Mouse (Mus musculus) kidney, postnatal 10 days (tissue): ENCODE results near the gene Grifin.

ENCODE experiments used
- DNase-seq: peaks from one replicate; pipeline ENCODE4 v3.0.0; 2021; ENCODE audit warnings: mixed read lengths

Grifin gene

DNA sequence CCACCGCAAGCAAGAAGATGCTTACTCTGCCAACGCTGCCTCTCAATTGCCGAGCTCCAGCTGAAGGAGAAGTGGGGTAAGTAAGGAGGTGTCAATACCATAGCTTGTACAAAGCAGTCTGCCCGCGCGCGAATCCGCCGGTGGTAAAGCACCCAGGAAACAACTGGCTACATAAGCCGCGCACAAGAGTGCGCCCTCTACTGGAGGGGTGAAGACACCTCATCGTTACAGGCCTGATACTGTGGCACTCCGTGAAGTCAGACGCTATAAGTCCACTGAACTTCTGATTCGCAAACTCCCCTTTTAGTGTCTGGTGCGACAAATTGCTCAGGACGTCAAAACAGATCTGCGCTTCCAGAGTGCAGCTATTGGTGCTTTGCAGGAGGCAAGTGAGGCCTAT, 18.5 kb downstream of the Grifin start:
- no peak for DNase-seq

DNA sequence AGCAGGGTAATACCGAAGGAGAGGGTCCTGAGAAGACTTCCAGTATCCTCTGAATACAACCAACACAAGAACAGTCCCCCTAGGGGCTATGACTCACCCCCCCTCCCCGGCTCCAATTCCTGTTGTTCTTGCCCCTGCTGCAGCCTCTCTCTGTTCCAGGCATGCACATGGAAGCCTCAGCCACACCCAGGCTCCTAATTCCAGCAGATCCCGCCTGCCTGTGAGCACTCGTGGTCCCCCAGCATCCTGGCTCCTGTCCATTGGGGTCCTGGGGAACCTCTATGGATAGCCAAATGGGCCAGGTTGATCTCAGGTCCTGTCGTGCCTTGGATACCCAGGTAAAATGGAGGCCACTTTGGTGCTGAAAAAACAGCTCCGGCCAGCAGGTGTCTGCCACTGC, 19.2 kb downstream of the Grifin start:
- DNase-seq = no peak

DNA sequence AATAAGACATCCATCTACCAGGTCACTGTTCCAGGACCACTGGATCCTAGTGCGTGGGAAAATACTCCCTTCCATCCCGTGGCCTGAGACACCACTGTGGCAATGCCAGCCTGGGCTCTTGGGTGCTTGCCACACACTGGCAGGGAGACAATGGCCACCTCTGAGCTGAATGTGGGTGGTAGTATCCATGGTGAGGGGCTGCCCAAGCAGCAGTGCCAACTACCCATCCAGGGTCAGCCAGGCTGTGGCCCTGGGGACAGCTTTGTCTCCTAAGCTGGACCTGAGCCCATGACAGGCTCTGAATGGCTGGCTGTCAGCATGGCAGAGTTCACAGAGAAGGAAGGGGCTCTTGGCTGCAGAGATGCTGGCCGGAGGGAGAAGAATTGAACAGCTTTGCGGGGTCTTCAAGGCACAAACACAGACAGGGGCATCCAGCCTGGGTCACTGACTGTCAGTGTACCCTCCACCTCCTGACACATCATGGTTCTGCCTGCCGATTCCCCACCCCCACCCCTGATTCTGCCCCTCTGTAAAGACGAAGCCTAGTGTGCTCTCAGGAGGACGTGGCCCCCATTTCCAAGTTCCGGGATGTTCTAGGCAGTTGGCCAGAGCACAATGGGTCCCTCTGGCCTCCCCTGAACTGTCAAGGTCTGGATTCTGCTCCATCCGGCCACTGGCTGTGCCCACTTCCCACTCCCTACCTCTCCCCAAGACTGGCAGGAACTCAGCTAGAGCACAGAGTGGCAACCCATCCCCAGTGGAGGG, 21.9 kb downstream of the Grifin start:
- DNase-seq = no peak

DNA sequence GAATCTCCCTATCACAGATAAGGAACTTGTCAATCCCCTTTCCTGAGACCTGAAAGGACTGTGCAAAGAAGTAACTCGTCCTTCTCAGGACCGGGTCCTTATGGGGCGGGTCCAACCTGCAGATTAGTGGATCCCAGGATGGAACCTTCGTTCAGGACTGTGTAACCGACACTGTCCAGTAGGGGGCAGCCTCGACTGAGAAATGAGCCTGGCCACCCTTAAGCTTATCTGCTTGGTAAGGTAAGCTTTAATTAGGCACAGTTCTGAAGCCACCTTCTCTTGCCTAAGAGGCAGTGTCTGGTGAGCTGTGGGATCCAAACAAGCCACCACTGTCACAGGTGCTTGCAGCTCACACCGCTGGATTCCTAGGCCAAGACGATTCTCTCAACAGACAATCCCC, 24.8 kb downstream of the Grifin start:
- peak; percentile 89 for DNase-seq

DNA sequence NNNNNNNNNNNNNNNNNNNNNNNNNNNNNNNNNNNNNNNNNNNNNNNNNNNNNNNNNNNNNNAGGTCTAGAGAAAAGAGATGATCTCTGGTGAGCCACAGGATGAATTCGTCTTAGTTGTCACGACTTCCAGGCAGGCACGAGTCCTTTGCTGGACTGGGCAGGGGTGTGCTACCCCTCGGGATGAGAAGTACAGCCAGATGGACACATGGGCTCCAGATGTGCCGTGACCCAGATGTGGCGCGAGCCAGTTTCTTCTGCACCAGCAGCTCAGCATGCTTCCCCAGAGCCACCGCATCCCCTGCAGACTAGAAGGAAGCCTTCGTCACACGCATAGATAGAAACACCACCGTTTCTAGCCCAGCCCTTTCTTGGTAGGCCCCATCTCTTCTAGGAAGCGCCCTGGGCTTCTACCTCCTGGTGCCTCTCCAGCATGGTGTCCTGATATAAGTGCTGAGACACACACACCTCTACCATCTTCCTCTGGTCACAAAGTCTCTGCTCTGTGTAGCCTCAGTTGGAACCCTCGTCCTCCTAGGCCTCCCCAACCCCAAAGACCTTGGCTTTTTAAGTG, 26.7 kb downstream of the Grifin start:
- DNase-seq = no peak

DNA sequence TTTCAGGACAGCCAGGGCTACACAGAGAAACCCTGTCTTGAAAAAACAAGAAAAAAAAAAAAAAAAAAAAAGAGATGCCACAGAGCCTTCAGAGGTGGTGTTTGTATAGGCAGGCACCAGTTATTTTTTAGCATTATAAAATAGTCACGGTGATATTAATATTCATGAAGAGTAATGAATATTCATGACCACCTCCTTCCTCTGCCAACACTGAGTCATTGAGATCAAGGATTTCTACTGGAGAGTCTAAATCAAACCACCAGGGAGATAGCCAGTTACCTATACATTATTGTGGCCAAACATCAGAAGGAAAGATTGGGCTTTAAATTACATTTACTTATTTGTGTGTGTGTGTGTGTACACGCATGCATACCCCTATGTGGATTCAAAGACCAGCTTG, 38.1 kb downstream of the Grifin start:
- no peak for DNase-seq

DNA sequence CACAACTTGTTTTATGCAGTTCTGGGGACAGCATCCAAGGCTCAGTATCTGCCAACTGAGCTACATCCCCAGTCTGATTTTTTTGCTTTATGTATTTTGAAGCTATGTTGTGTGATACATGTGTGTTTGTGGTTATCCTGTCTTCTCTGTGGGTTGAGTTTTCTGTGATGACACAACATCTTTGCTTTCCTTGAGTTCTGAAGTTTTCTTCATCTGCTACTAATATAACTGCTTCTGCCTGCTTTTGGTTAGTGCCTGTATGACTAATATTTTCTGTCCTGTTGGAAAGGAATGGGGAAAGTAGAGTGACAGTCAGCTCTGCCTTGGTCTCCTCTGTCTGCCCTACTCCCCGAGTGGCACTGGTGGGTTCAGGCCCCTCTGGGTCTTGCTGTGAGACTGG, 43.7 kb downstream of the Grifin start:
- no peak for DNase-seq

DNA sequence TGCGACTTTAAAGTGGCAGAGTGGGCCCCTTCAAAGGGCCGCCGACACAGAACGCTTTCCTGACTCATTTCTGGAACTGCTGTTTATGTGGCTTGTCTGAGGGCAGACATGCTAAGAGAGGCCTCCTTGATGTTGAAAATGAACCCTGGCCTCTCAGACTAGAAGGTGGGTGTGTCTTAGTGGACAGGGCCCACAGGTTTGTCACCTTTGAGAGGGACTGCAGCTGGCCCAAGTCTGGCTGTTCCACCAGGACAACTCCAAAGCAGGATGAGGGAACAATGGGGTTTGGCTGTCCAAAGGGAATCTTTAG, 47.0 kb downstream of the Grifin start:
- no peak for DNase-seq

DNA sequence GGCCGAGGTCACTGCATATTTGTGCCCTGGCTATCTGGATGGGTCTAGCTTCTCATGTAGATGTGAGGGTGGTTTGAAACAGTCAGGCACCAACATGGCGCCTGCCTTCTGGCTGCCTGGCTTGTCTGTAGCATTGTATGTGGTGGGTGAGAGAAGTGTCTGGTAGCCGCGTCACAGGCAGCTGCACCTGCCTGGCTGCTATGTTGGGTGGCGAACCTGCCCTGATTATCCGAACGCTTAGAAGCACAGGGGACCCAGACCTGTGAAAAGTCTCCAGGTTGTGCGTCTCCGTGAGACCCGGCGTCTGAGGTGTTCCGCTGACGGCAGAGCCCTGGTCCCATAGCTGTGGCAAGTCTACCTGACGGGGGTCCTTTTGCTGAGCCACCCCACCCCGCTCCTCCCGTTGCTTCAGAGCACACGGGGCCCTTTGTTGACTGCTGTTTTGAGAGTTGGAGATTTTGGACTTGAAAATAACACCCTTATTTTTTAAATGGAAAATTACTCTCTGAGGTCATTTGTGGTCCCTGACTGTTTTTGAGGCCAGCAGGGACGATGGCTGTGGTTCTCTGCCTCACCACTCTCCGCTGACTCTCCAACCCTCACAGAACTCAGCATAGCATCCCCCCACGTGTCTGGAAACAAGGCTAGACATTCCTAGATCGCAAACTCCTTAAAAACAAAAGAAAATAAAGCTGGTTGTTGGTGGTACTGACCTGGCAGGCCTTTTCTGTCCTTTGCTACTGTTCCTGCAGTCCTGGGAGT, 47.5 kb downstream of the Grifin start:
- DNase-seq = no peak

DNA sequence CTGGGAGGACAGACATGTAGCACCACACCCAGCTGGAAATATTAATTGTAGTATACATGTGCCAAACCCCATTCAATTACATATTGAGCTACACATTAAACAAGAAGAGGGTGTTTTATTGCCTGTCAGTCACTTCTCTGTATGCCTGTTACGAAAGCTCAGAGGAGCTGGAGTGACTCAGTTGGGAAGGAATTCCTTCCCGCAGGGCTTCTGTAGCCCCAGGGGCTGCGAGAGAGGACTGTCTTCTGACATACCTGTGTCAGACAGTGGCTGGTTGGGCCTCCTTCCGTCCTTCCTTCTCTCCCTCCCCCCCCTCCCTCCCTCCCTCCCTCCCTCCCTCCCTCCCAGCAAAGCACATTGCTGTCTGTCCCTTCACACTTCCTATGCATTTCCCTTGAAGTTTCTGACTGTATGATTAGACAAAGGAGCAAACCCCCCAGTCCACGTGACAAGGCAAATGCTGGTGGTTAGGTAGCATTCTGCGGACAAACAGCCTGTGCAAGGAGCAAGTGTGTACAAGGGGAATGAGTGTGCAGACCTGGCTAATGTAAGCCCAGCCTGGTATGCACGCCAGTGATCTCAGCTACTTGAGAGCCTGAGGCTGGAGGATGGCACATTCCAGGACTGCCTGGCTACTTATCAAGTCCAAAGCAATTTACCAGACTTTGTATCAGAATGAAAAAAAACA, 49.9 kb downstream of the Grifin start:
- DNase-seq = no peak

DNA sequence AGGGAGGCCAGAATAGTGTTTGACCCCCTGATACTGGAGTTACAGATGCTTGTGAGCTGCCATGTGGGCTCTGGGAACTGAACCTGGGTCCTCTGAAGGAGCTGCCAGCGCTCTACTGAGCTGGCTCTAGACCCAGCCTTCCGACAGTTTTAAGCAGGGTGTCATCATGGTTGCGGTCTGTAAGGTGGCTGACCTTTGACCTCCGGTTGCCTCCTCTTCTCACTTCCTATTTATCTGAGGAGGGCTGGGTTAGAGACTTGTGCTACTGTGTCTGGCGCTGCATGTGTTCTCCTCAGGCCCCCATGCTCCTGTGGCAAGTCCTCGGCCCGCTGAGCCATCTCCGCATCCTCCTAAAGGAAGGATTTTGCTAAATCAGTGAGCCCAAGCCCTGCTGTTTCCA, 51.0 kb downstream of the Grifin start:
- no peak for DNase-seq
